Mouse (Mus musculus): ENCODE results near the gene Opcml. TPM values are rescaled to one million over a fixed set of nuclear protein-coding genes. Genes with fewer than 3 reads are reported as not detected.
A peak's percentile ranks its signal among the peaks of the same experiment; 100 is the strongest.

The Opcml gene
- polyA plus RNA-seq, 1 experiment from 2014 or later, result 9.4 TPM

GRCm38 (mm10) chr9:27963385-27963784, 172.8 kb downstream of the Opcml start:
- no peaks in the 10 kb centered on the region for H3K36me3 ChIP-seq (ENCODE audit: insufficient read depth)
- no peaks in the 10 kb centered on the region for H3K4me1 ChIP-seq (ENCODE audit: insufficient read depth)
- DNase-seq (peak; percentile 85), ATAC-seq (ENCODE audit: insufficient read depth) (peak; percentile 87; the same call in 1 of the 2 replicates)
- H3K9me3 ChIP-seq (ENCODE audit: low read depth, low read length), result no peaks in the 10 kb centered on the region
- no peak overlapping the region for H3K4me3 ChIP-seq (ENCODE audit: low read depth, low read length)
- no peaks in the 10 kb centered on the region for H3K27me3 ChIP-seq (ENCODE audit: insufficient read depth, low read length)
- WGBS, result 8% methylated on average over 2 of the region's 2 CpGs
- H3K9ac ChIP-seq, result no peak overlapping the region
- H3K4me2 ChIP-seq, result no peak overlapping the region
- no peak for TF ChIP-seq CTCF (IDR thresholded peaks at IDR 0.05; ENCODE audit: low read depth)
- H3K27ac ChIP-seq (ENCODE audit: low read depth), result no peak overlapping the region

- Histone ChIP-seq H3K4me1 (ENCODE audit: insufficient read depth) (no peaks in the 10 kb centered on the region), H3K27ac (ENCODE audit: low read depth) (no peak overlapping the region), H3K4me2 (no peak overlapping the region), H3K36me3 (ENCODE audit: insufficient read depth) (no peaks in the 10 kb centered on the region), H3K9me3 (ENCODE audit: low read depth, low read length) (no peaks in the 10 kb centered on the region), H3K4me3 (ENCODE audit: low read depth, low read length) (no peak overlapping the region), H3K27me3 (ENCODE audit: insufficient read depth, low read length) (no peaks in the 10 kb centered on the region), H3K9ac (no peak overlapping the region)
- 70% methylated on average over 10 of the region's 10 CpGs for WGBS
- ATAC-seq (ENCODE audit: insufficient read depth), result no peak
- TF ChIP-seq CTCF (IDR thresholded peaks at IDR 0.05; ENCODE audit: low read depth), result no peak
- no peak for DNase-seq
These were observed 174.5 kb downstream of the Opcml start for GRCm38 (mm10) chr9:27964902-27965550.

GRCm38 (mm10) chr9:27968266-27968665, 177.7 kb downstream of the Opcml start:
- no peak for ATAC-seq (ENCODE audit: insufficient read depth)
- Histone ChIP-seq H3K27ac (ENCODE audit: low read depth) (no peak overlapping the region), H3K4me1 (ENCODE audit: insufficient read depth) (no peaks in the 10 kb centered on the region), H3K4me2 (no peak overlapping the region), H3K9me3 (ENCODE audit: low read depth, low read length) (no peaks in the 10 kb centered on the region), H3K4me3 (ENCODE audit: low read depth, low read length) (no peak overlapping the region), H3K9ac (no peak overlapping the region), H3K27me3 (ENCODE audit: insufficient read depth, low read length) (no peaks in the 10 kb centered on the region), H3K36me3 (ENCODE audit: insufficient read depth) (no peaks in the 10 kb centered on the region)
- DNase-seq, result no peak
- no peak for TF ChIP-seq CTCF (IDR thresholded peaks at IDR 0.05; ENCODE audit: low read depth)

GRCm38 (mm10) chr9:27972293-27972692, 181.7 kb downstream of the Opcml start:
- ATAC-seq (ENCODE audit: insufficient read depth) (no peak), DNase-seq (no peak)
- no peak for TF ChIP-seq CTCF (IDR thresholded peaks at IDR 0.05; ENCODE audit: low read depth)
- no peak overlapping the region for H3K9ac ChIP-seq
- H3K4me1 ChIP-seq (ENCODE audit: insufficient read depth), result no peaks in the 10 kb centered on the region
- no peak overlapping the region for H3K27ac ChIP-seq (ENCODE audit: low read depth)
- H3K36me3 ChIP-seq (ENCODE audit: insufficient read depth), result no peaks in the 10 kb centered on the region
- H3K4me3 ChIP-seq (ENCODE audit: low read depth, low read length), result no peak overlapping the region
- H3K4me2 ChIP-seq, result no peak overlapping the region
- no peaks in the 10 kb centered on the region for H3K27me3 ChIP-seq (ENCODE audit: insufficient read depth, low read length)
- WGBS, result 64% methylated on average over 5 of the region's 5 CpGs
- no peaks in the 10 kb centered on the region for H3K9me3 ChIP-seq (ENCODE audit: low read depth, low read length)

- DNase-seq (no peak), ATAC-seq (ENCODE audit: insufficient read depth) (no peak)
- H3K4me3 ChIP-seq (ENCODE audit: low read depth, low read length), result no peak overlapping the region
- no peak overlapping the region for H3K4me2 ChIP-seq
- no peak overlapping the region for H3K9ac ChIP-seq
- no peaks in the 10 kb centered on the region for H3K36me3 ChIP-seq (ENCODE audit: insufficient read depth)
- H3K4me1 ChIP-seq (ENCODE audit: insufficient read depth), result no peaks in the 10 kb centered on the region
- no peaks in the 10 kb centered on the region for H3K27me3 ChIP-seq (ENCODE audit: insufficient read depth, low read length)
- no peak for TF ChIP-seq CTCF (IDR thresholded peaks at IDR 0.05; ENCODE audit: low read depth)
- H3K27ac ChIP-seq (ENCODE audit: low read depth), result no peak overlapping the region
- H3K9me3 ChIP-seq (ENCODE audit: low read depth, low read length), result no peaks in the 10 kb centered on the region
These were observed 192.0 kb downstream of the Opcml start for GRCm38 (mm10) chr9:27982576-27982975.

- no peak for TF ChIP-seq CTCF (IDR thresholded peaks at IDR 0.05; ENCODE audit: low read depth)
- Histone ChIP-seq H3K27me3 (ENCODE audit: insufficient read depth, low read length) (no peaks in the 10 kb centered on the region), H3K36me3 (ENCODE audit: insufficient read depth) (no peaks in the 10 kb centered on the region), H3K4me3 (ENCODE audit: low read depth, low read length) (no peak overlapping the region), H3K4me1 (ENCODE audit: insufficient read depth) (no peaks in the 10 kb centered on the region), H3K9me3 (ENCODE audit: low read depth, low read length) (no peaks in the 10 kb centered on the region), H3K4me2 (no peak overlapping the region), H3K9ac (no peak overlapping the region), H3K27ac (ENCODE audit: low read depth) (no peak overlapping the region)
- WGBS, result 65% methylated on average over 8 of the region's 8 CpGs
- ATAC-seq (ENCODE audit: insufficient read depth) (no peak), DNase-seq (peak; percentile 18)
These were observed 196.3 kb downstream of the Opcml start for GRCm38 (mm10) chr9:27986604-27987588.

GRCm38 (mm10) chr9:27991611-27992010, 201.0 kb downstream of the Opcml start:
- H3K4me2 ChIP-seq, result no peak overlapping the region
- H3K9ac ChIP-seq, result no peak overlapping the region
- H3K4me3 ChIP-seq (ENCODE audit: low read depth, low read length), result no peak overlapping the region
- WGBS, result 70% methylated on average over 4 of the region's 4 CpGs
- no peaks in the 10 kb centered on the region for H3K4me1 ChIP-seq (ENCODE audit: insufficient read depth)
- DNase-seq (no peak), ATAC-seq (ENCODE audit: insufficient read depth) (no peak)
- no peak overlapping the region for H3K27ac ChIP-seq (ENCODE audit: low read depth)
- no peaks in the 10 kb centered on the region for H3K36me3 ChIP-seq (ENCODE audit: insufficient read depth)
- no peaks in the 10 kb centered on the region for H3K9me3 ChIP-seq (ENCODE audit: low read depth, low read length)
- TF ChIP-seq CTCF (IDR thresholded peaks at IDR 0.05; ENCODE audit: low read depth), result no peak
- no peaks in the 10 kb centered on the region for H3K27me3 ChIP-seq (ENCODE audit: insufficient read depth, low read length)

Measured in lung, embryonic 14.5 days (tissue).